Mouse (Mus musculus): ENCODE measurements around the gene Shisa8. TPM values are rescaled to one million over a fixed set of nuclear protein-coding genes. Genes with fewer than 3 reads are reported as not detected.
A peak's percentile ranks its signal among the peaks of the same experiment; 100 is the strongest.

Shisa8 gene
- polyA plus RNA-seq, 1 experiment: 0.03 TPM

- peaks cover 30% of the 10 kb centered on the region for H3K4me1 ChIP-seq (ENCODE audit: control insufficient read depth)
- no peak overlapping the region for H3K4me3 ChIP-seq (replicated peaks)
- no peaks in the 10 kb centered on the region for H3K36me3 ChIP-seq (ENCODE audit: control insufficient read depth)
- peaks cover 50% of the 10 kb centered on the region for H3K27me3 ChIP-seq (ENCODE audit: control insufficient read depth)
- H3K9me3 ChIP-seq (ENCODE audit: control insufficient read depth, low read length): no peaks in the 10 kb centered on the region
- TF ChIP-seq TAL1 (IDR thresholded peaks at IDR 0.05; ENCODE audit: low read length): no peak
- TF ChIP-seq GATA1 (IDR thresholded peaks at IDR 0.05; ENCODE audit: low read length): no peak
Observed at GRCm38 (mm10) chr15:82225769-82226168, 13.2 kb upstream of the Shisa8 start.

GRCm38 (mm10) chr15:82224602-82225215 lies 12.1 kb upstream of the Shisa8 start:
- no peak for TF ChIP-seq TAL1 (IDR thresholded peaks at IDR 0.05; ENCODE audit: low read length)
- no peak for TF ChIP-seq GATA1 (IDR thresholded peaks at IDR 0.05; ENCODE audit: low read length)
- H3K4me1 ChIP-seq (ENCODE audit: control insufficient read depth): peaks cover 20% of the 10 kb centered on the region
- H3K27me3 ChIP-seq (ENCODE audit: control insufficient read depth): peaks cover 59% of the 10 kb centered on the region
- H3K36me3 ChIP-seq (ENCODE audit: control insufficient read depth): no peaks in the 10 kb centered on the region
- no peaks in the 10 kb centered on the region for H3K9me3 ChIP-seq (ENCODE audit: control insufficient read depth, low read length)
- no peak overlapping the region for H3K4me3 ChIP-seq (replicated peaks)

GRCm38 (mm10) chr15:82223657-82224601 lies 11.3 kb upstream of the Shisa8 start, which contains the start of gene Tnfrsf13c:
Gene Tnfrsf13c, minus strand, starts transcription at chr15:82224369.
- no peak for TF ChIP-seq TAL1 (IDR thresholded peaks at IDR 0.05; ENCODE audit: low read length)
- no peak for TF ChIP-seq GATA1 (IDR thresholded peaks at IDR 0.05; ENCODE audit: low read length)
- no peaks in the 10 kb centered on the region for H3K36me3 ChIP-seq (ENCODE audit: control insufficient read depth)
- H3K4me1 ChIP-seq (ENCODE audit: control insufficient read depth): peaks cover 14% of the 10 kb centered on the region
- H3K4me3 ChIP-seq (replicated peaks): peak within 1 kb of the TSS; percentile 56
- peaks cover 67% of the 10 kb centered on the region for H3K27me3 ChIP-seq (ENCODE audit: control insufficient read depth)
- no peaks in the 10 kb centered on the region for H3K9me3 ChIP-seq (ENCODE audit: control insufficient read depth, low read length)

- Histone ChIP-seq H3K9me3 (ENCODE audit: control insufficient read depth, low read length) (no peaks in the 10 kb centered on the region), H3K4me3 (replicated peaks) (no peak overlapping the region), H3K4me1 (ENCODE audit: control insufficient read depth) (peaks cover 14% of the 10 kb centered on the region), H3K36me3 (ENCODE audit: control insufficient read depth) (no peaks in the 10 kb centered on the region), H3K27me3 (ENCODE audit: control insufficient read depth) (peaks cover 73% of the 10 kb centered on the region)
- no peak for TF ChIP-seq GATA1 (IDR thresholded peaks at IDR 0.05; ENCODE audit: low read length)
- no peak for TF ChIP-seq TAL1 (IDR thresholded peaks at IDR 0.05; ENCODE audit: low read length)
Observed at GRCm38 (mm10) chr15:82223251-82223650, 10.6 kb upstream of the Shisa8 start.

DNA sequence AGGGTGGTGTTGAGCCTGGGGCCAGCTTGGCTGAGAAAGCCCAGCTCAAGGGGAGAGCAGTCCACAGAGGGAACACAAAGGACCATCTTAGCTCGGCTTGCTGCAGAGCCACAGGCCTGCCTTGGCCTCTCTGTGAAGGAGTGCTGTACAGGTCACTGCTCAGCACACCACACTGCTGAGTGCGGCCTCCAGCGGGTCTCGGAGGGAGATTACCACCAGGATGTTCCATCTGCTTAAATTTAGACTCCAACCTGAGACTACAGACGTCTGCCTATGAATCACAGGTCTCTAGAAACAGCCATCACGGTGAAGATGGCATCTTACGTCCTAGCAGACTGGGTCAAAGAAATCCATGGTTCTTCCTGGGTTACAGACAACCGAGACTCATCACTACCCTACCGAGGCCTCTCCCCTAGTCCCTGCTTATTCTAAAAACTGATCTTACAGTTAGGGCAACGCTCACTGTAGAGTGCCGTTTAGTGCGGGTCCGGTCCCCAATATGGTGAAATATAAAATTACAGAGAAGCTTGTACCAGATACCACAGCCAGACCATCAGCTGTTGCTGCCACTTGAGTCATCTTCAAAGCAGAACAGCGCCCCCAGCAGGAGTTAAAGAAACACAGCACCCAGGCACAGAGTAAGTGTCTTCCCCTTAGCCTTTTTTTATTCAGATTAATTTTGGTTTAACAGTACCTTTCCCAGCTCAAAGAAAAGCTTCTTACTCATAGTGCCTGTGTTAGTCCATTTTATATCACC lies 8.7 kb upstream of the Shisa8 start:
- H3K4me3 ChIP-seq (replicated peaks): no peak overlapping the region
- peaks cover 91% of the 10 kb centered on the region for H3K27me3 ChIP-seq (ENCODE audit: control insufficient read depth)
- H3K9me3 ChIP-seq (ENCODE audit: control insufficient read depth, low read length): no peaks in the 10 kb centered on the region
- TF ChIP-seq GATA1 (IDR thresholded peaks at IDR 0.05; ENCODE audit: low read length) (no peak), TAL1 (IDR thresholded peaks at IDR 0.05; ENCODE audit: low read length) (no peak)
- H3K36me3 ChIP-seq (ENCODE audit: control insufficient read depth): no peaks in the 10 kb centered on the region
- H3K4me1 ChIP-seq (ENCODE audit: control insufficient read depth): peaks cover 16% of the 10 kb centered on the region

DNA sequence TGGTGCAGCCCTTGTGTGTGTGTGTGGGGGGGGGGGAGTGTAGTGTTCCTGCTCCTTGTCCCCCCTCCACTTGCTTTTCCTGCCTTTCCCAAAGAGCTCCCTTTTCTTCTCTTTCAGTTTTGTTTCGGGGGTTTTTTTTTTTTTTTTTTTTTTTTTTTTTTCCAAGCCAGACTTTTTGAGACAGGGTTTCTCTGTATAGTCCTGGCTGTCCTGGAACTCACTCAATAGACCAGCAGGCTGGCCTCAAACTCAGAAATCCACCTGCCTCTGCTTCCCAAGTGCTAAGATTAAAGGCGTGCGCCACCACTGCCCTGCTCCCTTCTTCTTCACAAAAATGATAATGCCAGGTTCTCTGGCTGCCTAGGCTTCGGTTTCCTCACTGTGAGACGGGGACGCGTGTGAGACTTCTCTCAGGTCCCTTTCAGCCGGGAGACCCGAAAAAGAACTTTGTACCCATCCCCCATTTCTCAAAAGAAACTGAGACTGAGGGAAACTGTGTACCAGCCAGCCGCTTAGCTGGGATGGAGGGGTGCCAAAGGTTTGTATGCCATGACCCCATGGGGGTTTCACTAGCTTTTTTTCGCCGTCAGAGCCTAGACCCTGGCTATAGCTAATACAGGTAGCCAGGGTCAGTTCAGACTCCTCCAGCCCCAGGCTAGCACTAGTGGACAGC lies 7.5 kb upstream of the Shisa8 start:
- H3K27me3 ChIP-seq (ENCODE audit: control insufficient read depth): peaks cover 91% of the 10 kb centered on the region
- TF ChIP-seq GATA1 (IDR thresholded peaks at IDR 0.05; ENCODE audit: low read length): no peak
- TF ChIP-seq TAL1 (IDR thresholded peaks at IDR 0.05; ENCODE audit: low read length): no peak

DNA sequence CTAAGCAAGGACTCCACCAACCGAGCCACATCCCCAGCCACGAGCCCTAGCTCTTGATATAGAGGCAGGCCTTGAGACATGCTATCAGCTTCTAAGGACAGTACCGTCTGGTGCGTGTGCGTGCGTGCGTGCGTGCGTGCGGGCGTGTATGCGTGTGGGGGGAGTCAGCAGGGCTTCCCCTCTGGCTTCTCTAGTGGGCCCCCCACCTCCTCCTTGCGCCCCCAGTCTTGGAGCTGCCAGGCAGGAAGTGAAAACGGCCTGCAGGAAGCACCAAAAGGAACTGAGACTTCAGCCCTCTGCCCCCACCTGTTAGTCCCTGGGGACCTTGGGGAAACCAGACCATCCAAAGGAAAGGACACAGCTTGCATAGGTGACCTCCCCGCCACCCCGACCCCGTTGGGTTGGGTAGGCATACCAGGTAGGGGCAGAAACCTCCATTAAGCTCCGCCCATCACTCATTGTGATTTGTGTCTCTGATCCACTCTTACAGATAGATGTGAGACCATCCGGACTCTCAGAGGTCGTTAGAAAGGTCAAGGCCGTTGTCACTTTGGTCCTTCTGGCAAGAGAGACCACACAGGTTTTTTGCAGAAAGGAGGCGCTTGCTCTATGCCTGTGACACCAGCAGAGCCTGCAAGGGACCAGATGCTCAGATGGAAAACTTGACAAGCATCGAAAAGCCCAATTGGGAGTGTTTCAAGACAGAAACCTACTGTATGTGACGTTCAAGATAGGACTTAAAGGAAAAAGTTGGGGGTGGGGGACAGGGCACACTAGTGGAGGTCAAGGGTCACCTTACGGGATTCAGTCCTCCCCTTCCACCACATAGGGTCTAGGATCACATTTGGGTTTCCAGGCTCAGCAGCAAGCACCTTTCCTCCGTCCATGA lies 6.4 kb upstream of the Shisa8 start:
- H3K36me3 ChIP-seq (ENCODE audit: control insufficient read depth): no peaks in the 10 kb centered on the region
- H3K4me3 ChIP-seq (replicated peaks): no peak overlapping the region
- peaks cover 6% of the 10 kb centered on the region for H3K4me1 ChIP-seq (ENCODE audit: control insufficient read depth)
- H3K27me3 ChIP-seq (ENCODE audit: control insufficient read depth): peaks cover 91% of the 10 kb centered on the region
- H3K9me3 ChIP-seq (ENCODE audit: control insufficient read depth, low read length): no peaks in the 10 kb centered on the region
- TF ChIP-seq GATA1 (IDR thresholded peaks at IDR 0.05; ENCODE audit: low read length) (no peak), TAL1 (IDR thresholded peaks at IDR 0.05; ENCODE audit: low read length) (no peak)

More for the DNA sequence above, 7.5 kb upstream of the Shisa8 start:
- Histone ChIP-seq H3K36me3 (ENCODE audit: control insufficient read depth) (no peaks in the 10 kb centered on the region), H3K4me3 (replicated peaks) (no peak overlapping the region), H3K4me1 (ENCODE audit: control insufficient read depth) (peaks cover 16% of the 10 kb centered on the region), H3K9me3 (ENCODE audit: control insufficient read depth, low read length) (no peaks in the 10 kb centered on the region)

- Histone ChIP-seq H3K36me3 (ENCODE audit: control insufficient read depth) (no peaks in the 10 kb centered on the region), H3K4me1 (ENCODE audit: control insufficient read depth) (peaks cover 2% of the 10 kb centered on the region; the same call in 1 of the 2 replicates), H3K9me3 (ENCODE audit: control insufficient read depth, low read length) (no peaks in the 10 kb centered on the region), H3K27me3 (ENCODE audit: control insufficient read depth) (peaks cover 91% of the 10 kb centered on the region), H3K4me3 (replicated peaks) (no peak overlapping the region)
- TF ChIP-seq TAL1 (IDR thresholded peaks at IDR 0.05; ENCODE audit: low read length) (no peak), GATA1 (IDR thresholded peaks at IDR 0.05; ENCODE audit: low read length) (no peak)
Observed at GRCm38 (mm10) chr15:82217980-82218379, 5.4 kb upstream of the Shisa8 start.

Data from erythroblast, embryonic 14.5 days (primary cell).